Mouse (Mus musculus): ENCODE measurements around the gene Sufu. TPM values are rescaled to one million over a fixed set of nuclear protein-coding genes. Genes with fewer than 3 reads are reported as not detected.

Sufu gene
- total RNA-seq, 1 experiment from 2014 or later = 21.3 TPM

DNA sequence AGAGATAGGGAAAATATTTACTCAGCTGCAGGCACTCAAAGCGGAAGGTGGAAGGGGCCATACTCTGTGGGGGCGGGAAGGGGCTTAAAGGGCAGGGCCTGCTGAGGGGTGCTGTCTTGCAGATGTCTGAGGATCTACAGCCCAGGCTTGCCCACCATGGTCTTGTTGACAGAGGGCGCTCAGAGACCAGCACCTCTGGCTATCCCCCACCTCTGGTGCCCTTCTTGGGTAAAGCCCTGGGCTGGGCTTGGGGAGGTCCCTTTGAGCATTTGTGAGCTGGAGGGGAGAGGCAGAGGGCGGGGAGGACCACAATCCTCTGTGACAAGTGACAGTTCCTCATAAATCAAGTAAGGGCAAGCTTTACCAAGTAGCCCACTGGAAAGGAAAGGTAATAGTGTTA is 136.4 kb downstream of the Sufu start:
- ATAC-seq (ENCODE audit: extremely low read depth, insufficient number of reproducible peaks, low FRiP score, poor library complexity, severe bottlenecking) = no peak

DNA sequence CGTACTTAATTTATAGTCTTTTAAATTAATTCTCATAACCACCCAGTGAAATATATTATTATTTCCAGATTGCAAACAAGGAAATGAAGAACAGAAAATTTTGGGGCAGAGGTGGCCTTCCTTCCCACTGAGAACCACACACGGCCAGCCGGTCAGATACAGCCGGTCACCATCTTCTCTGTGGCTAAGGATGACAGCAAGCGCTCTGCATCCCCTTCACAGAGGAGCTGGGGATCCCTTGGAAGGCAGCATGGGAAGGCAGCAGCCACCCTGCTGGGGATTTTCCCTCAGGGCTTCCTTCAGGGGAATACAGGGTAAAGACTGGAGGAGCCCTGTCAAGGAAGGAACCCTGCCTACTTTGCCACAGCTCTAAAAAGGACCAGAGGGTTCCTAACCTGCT is 136.8 kb downstream of the Sufu start:
- ATAC-seq (ENCODE audit: extremely low read depth, insufficient number of reproducible peaks, low FRiP score, poor library complexity, severe bottlenecking) = no peak

DNA sequence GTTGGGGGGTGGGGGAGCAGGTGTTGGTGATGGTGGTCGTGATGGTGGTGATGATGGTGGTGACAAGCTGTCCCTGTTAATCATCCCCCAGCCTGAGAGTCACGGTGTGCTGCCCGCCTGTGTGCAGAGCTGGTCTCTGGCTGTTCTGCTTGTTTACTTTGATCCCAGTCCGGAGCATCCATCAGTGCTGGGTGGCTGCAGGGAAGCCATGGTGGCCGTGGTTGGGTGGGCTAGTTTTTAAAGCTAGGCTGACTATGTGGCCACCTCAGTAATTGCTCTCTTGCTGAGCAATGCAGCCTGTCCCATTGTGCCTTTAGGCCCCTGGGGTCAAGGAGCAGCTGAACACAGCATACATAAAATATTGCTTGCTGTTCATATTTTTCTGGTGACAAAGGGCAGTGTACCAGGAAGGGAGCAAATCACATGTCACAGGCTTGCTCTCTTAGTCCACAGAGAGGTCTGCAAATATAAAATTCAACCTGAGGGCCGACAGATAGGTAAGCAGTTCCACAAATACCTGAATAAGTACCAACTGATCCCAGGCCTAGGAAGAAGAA is 137.9 kb downstream of the Sufu start:
- ATAC-seq (ENCODE audit: extremely low read depth, insufficient number of reproducible peaks, low FRiP score, poor library complexity, severe bottlenecking) = no peak

DNA sequence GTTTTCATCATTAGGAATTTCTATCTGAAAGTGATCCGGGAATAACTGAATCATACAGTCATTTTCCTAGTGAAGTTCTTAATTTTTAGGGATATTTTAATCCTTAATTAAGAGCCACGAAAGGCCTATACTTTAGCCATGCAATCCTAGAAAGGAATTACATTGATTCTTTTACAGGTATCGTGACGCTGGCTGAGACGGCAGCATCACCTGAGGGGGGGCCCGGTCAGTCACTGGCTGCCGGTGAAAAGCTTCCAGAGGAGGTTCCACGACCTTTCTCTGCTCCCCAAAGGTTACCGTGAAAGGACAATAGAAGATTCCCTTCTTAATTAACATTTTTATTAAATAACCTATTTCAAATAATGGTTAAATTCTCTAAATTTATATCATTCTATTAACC is 140.7 kb downstream of the Sufu start:
- ATAC-seq (ENCODE audit: extremely low read depth, insufficient number of reproducible peaks, low FRiP score, poor library complexity, severe bottlenecking) = no peak

DNA sequence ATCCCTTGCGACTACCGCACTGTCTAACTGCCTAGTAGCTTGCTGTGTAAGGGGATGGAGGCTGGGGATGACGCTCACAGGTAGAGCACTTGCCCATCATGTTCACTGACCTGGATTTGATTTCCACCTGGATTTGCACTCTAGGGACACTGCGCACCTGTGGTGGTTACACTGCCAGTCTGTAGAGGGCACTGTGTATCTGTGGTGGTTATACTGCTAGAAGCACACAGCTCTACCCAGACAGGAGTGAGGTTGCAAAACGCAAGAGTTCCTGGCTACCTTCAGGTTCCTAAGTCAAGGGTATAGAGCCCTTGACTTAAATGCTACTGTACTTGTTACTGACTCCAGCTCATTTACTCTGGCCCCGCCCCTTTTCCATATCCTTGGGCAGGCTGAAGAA is 141.5 kb downstream of the Sufu start:
- ATAC-seq (ENCODE audit: extremely low read depth, insufficient number of reproducible peaks, low FRiP score, poor library complexity, severe bottlenecking) = no peak

Other genes with a start within 250 kb of the Sufu start
- not detected in 2 replicates for gene Pitx3, start 248.6 kb upstream of the Sufu start, total RNA-seq (2017)
- gene Gbf1, start 244.4 kb upstream of the Sufu start, total RNA-seq (2017) = 63.4 and 84.7 TPM in 2 replicates
- 84.7 and 87.8 TPM in 2 replicates for gene Nfkb2, start 92.6 kb upstream of the Sufu start, total RNA-seq (2017)
- 2.2 and 2.8 TPM in 2 replicates for gene Psd, start 69.7 kb upstream of the Sufu start, total RNA-seq (2017)
- gene Fbxl15, start 68.7 kb upstream of the Sufu start, total RNA-seq (2017) = 1.8 and 3.1 TPM in 2 replicates
- gene Cuedc2, start 58.2 kb upstream of the Sufu start, total RNA-seq (2017) = 32.4 and 53.2 TPM in 2 replicates
- 0.37 TPM in 1 of 2 replicates, not detected in the other for gene Mfsd13a, start 55.8 kb upstream of the Sufu start, total RNA-seq (2017)
- gene 2310034G01Rik, start 46.6 kb upstream of the Sufu start, total RNA-seq (2017) = not detected in 2 replicates
- gene Actr1a, start 1.1 kb upstream of the Sufu start, total RNA-seq (2017) = 105 and 111 TPM in 2 replicates
- gene Trim8, start 104.8 kb downstream of the Sufu start, total RNA-seq (2017) = 36.7 and 47.5 TPM in 2 replicates
- 26.3 and 31.1 TPM in 2 replicates for gene Arl3, start 176.3 kb downstream of the Sufu start, total RNA-seq (2017)
- 20.3 and 21.1 TPM in 2 replicates for gene Sfxn2, start 176.5 kb downstream of the Sufu start, total RNA-seq (2017)
- gene Wbp1l, start 202.2 kb downstream of the Sufu start, total RNA-seq (2017) = 77.1 and 79.3 TPM in 2 replicates

Data from neutrophil, adult 5-6 weeks (primary cell).